ENCODE assay signal across 20 mouse cellular contexts in the genomic region with DNA sequence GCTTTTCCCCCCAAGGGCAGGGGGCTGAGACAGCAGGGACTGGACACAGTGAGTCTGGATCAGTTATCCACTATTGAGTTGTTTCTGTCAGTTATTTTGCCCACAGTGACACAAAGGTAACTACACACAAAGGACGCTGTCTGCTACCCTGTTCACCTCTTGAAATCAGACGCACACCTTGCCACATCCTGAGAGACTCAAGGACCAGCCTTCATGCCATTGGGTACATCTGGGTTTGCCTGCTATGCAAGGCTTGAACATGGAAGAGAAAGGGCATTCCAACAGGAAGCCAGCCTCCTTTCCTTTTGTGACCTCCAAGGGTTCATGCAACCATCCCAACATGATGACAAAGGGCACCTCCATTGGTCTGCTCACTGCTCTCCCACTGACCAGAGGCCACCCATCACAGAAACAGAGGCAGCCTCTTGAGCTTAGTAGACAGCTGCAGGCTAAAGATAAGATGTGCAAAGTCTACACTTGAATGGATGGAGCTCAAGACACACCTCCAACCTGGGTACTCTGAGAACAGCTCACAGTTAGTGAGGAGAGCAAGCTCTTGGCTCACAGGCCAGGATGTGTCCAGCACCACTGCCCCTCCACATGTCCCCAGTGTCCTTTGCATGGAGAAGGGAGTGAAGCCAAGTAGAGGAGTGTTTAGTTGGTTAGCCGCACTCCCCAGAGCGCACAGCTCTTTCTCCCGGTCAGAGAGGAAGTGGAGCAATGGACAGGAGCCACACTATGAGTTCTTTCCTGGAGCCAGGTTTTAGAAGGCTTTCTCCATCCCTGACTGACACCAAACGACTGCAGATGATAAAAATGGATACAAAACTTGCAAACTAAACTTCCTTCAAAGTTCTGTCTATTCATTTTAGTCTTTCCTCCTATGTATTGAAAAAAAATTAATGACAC.
DNase-seq lines count a peak whose midpoint lies in the region; ATAC-seq and TF ChIP-seq lines count a peak whose summit lies in the region.
"Had no signal": no experiment of that assay in that cellular context is flagged by ENCODE, and none has a peak within 500 bp of the region (broad histone marks: within the 10 kb centered on the region; RNA-seq: fewer than 3 reads in every experiment).

No protein-coding gene starts in this region.

- no peak overlapping the region for H3K9ac ChIP-seq in midbrain, postnatal 0 days (replicated peaks; ENCODE audit: low read length, poor library complexity, severe bottlenecking)
- H3K9ac ChIP-seq: heart, embryonic 15.5 days; hindbrain, embryonic 14.5 days; neural tube, embryonic 15.5 days had no signal

- H3K4me3 ChIP-seq in midbrain, embryonic 10.5 days, result no peak overlapping the region
- no peak overlapping the region for H3K4me3 ChIP-seq in midbrain, postnatal 0 days (ENCODE audit: low read depth, low read length)
- H3K4me3 ChIP-seq: heart, embryonic 15.5 days; neural tube, embryonic 15.5 days had no signal

- H3K36me3 ChIP-seq in midbrain, embryonic 10.5 days, result 0 out of 2 replicates have a peak, but pooled peaks cover 2% of the 10 kb centered on the region
- H3K36me3 ChIP-seq in midbrain, postnatal 0 days (ENCODE audit: insufficient read depth, low read length), result no peaks in the 10 kb centered on the region
- H3K36me3 ChIP-seq: neural tube, embryonic 15.5 days had no signal

- no peaks in the 10 kb centered on the region for H3K4me1 ChIP-seq in midbrain, embryonic 10.5 days
- no peaks in the 10 kb centered on the region for H3K4me1 ChIP-seq in midbrain, postnatal 0 days (ENCODE audit: insufficient read depth, low read length)
- H3K4me1 ChIP-seq: heart, embryonic 15.5 days; neural tube, embryonic 15.5 days had no signal

- DNase-seq in adrenal gland, postnatal 10 days, result peak; percentile 19
- DNase-seq in adrenal gland, adult (ENCODE audit: inconsistent age in 2 of 2, low spot score in 1 of 2), result no peak
- DNase-seq in midbrain, embryonic 10.5 days (ENCODE audit: low spot score), result no peak
- no peak for DNase-seq in midbrain, postnatal 0 days (ENCODE audit: low spot score)
- peak; percentile 79 for DNase-seq in liver
- peak; percentile 24 to 56 for DNase-seq in spleen, postnatal 36 days (ENCODE audit: low spot score in 2 of 2)
- no peak for DNase-seq in embryo, embryonic 9.5 days (ENCODE audit: extremely low spot score)
- no peak for DNase-seq in layer of hippocampus, adult 8-10 months (ENCODE audit: low spot score in 2 of 2)
- DNase-seq: adrenal gland, adult 2 months; cerebellum, postnatal 14 days; gastrocnemius, postnatal 10 days; kidney, adult 18-20 months; kidney, postnatal 4 days; lung, postnatal 36 days; right cerebral cortex, adult 18-20 months; thymus, postnatal 14 days had no signal

- H3K4me2 ChIP-seq in midbrain, postnatal 0 days (ENCODE audit: low read depth, low read length, poor library complexity, severe bottlenecking), result no peak overlapping the region
- H3K4me2 ChIP-seq: heart, embryonic 15.5 days; hindbrain, embryonic 14.5 days; neural tube, embryonic 15.5 days had no signal

- no peak for ATAC-seq in midbrain, postnatal 0 days (ENCODE audit: low FRiP score)
- ATAC-seq: forebrain, embryonic 16.5 days had no signal

- no peaks in the 10 kb centered on the region for H3K27me3 ChIP-seq in midbrain, embryonic 10.5 days (ENCODE audit: low read depth, poor library complexity, severe bottlenecking)
- H3K27me3 ChIP-seq in midbrain, postnatal 0 days (ENCODE audit: insufficient read depth, low read length), result no peaks in the 10 kb centered on the region
- H3K27me3 ChIP-seq: heart, embryonic 15.5 days; neural tube, embryonic 15.5 days had no signal

- no peak for TF ChIP-seq CTCF in midbrain, postnatal 0 days (IDR thresholded peaks at IDR 0.05)

- peaks cover 5% of the 10 kb centered on the region; the same call in 1 of the 2 replicates for H3K9me3 ChIP-seq in midbrain, embryonic 10.5 days (replicated peaks)
- H3K9me3 ChIP-seq in midbrain, postnatal 0 days (ENCODE audit: low read length), result no peaks in the 10 kb centered on the region
- H3K9me3 ChIP-seq: heart, embryonic 15.5 days; neural tube, embryonic 15.5 days had no signal

- WGBS in midbrain, embryonic 10.5 days, result 87% methylated on average over 6 of the region's 6 CpGs
- WGBS in midbrain, postnatal 0 days, result 90% methylated on average over 6 of the region's 6 CpGs

- H3K27ac ChIP-seq in midbrain, embryonic 10.5 days (replicated peaks), result 0 out of 2 replicates have a peak overlapping the region, but pooled peaks have one; percentile 33
- no peak overlapping the region for H3K27ac ChIP-seq in midbrain, postnatal 0 days (ENCODE audit: low read depth, low read length)
- H3K27ac ChIP-seq: heart, embryonic 15.5 days; hindbrain, embryonic 14.5 days; neural tube, embryonic 15.5 days had no signal

Comparison
In these comparisons a context has a peak if more than half of its experiments do, and no peak if none do; other contexts are left out.
1. DNase-seq: peak in adrenal gland, postnatal 10 days (single experiment), liver (single experiment) and spleen, postnatal 36 days (2 of 2); none in adrenal gland, adult (0 of 2), midbrain, embryonic 10.5 days (single experiment), midbrain, postnatal 0 days (single experiment), embryo, embryonic 9.5 days (single experiment) and layer of hippocampus, adult 8-10 months (0 of 2).